ENCODE assay signal across 9 mouse cellular contexts in the genomic region with DNA sequence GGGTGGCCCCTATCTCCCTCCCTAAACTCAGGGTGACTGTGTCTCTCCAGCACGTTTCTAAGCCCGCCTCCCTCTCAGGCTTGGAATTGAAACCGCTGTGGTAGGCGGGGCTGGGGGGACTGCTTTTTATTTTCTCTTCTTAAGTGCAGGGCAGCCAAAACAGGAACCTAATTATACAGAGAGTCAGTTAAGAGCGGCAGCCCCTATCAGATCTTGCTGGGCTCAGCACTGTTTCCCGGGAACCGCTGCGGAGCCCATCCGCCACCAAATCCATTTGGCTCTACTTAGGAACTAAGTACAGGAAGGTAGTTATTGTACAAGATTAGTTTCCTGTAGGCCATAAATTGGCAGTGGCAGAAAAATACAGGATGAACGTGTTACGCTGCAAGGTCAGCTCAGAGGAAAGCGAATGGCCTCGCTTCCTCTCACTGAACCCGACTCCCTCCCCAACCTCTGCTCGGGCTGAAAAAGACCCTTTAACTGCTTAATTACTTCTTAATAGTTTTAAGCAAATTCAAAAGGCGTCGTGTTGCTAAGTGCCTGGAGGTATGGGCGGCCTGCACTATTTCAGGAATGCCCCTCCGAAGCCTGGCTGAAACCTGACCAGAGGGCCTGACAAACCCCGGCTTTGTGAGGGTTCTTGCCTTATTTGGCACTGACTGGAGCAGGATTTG.
A peak's percentile ranks its signal among the peaks of the same experiment; 100 is the strongest.
DNase-seq lines count a peak whose midpoint lies in the region; ATAC-seq lines count a peak whose summit lies in the region.
"Had no signal": no experiment of that assay in that cellular context is flagged by ENCODE, and none has a peak within 500 bp of the region (broad histone marks: within the 10 kb centered on the region; RNA-seq: fewer than 3 reads in every experiment).

No protein-coding gene starts in this region.

- no peaks in the 10 kb centered on the region for H3K9me3 ChIP-seq in forebrain, embryonic 13.5 days (replicated peaks)
- H3K9me3 ChIP-seq in hindbrain, embryonic 11.5 days (ENCODE audit: control insufficient read depth, low read length), result no peaks in the 10 kb centered on the region
- no peaks in the 10 kb centered on the region for H3K9me3 ChIP-seq in limb, embryonic 11.5 days (ENCODE audit: control insufficient read depth, low read length)
- no peaks in the 10 kb centered on the region for H3K9me3 ChIP-seq in midbrain, embryonic 11.5 days (ENCODE audit: control insufficient read depth, low read length)
- H3K9me3 ChIP-seq in stomach, embryonic 16.5 days (replicated peaks; ENCODE audit: control insufficient read depth, low read length), result no peaks in the 10 kb centered on the region

- 1% methylated on average over 20 of the region's 20 CpGs for WGBS in forebrain, embryonic 13.5 days
- under 1% methylated on average over 20 of the region's 20 CpGs for WGBS in hindbrain, embryonic 11.5 days
- WGBS in limb, embryonic 11.5 days, result 0% methylated on average over 20 of the region's 20 CpGs
- WGBS in midbrain, embryonic 11.5 days, result under 1% methylated on average over 20 of the region's 20 CpGs
- WGBS in stomach, embryonic 16.5 days, result 10% methylated on average over 20 of the region's 20 CpGs

- H3K4me1 ChIP-seq in forebrain, embryonic 13.5 days, result peaks cover 87% of the 10 kb centered on the region
- H3K4me1 ChIP-seq in hindbrain, embryonic 11.5 days (replicated peaks; ENCODE audit: control insufficient read depth, insufficient read depth, low read length), result peaks cover 39% of the 10 kb centered on the region
- peaks cover 52% of the 10 kb centered on the region for H3K4me1 ChIP-seq in limb, embryonic 11.5 days (ENCODE audit: control insufficient read depth, insufficient read depth, low read length)
- peaks cover 77% of the 10 kb centered on the region for H3K4me1 ChIP-seq in midbrain, embryonic 11.5 days (ENCODE audit: control insufficient read depth, insufficient read depth, low read length)
- H3K4me1 ChIP-seq in stomach, embryonic 16.5 days (ENCODE audit: control insufficient read depth, insufficient read depth, low read length), result peaks cover 60% of the 10 kb centered on the region

- peak overlapping the region; percentile 49 for H3K4me2 ChIP-seq in forebrain, embryonic 13.5 days
- H3K4me2 ChIP-seq in hindbrain, embryonic 11.5 days (replicated peaks; ENCODE audit: low read depth, low read length), result peak overlapping the region; percentile 15; the same call in 1 of the 2 replicates
- H3K4me2 ChIP-seq in limb, embryonic 11.5 days (ENCODE audit: low read depth, severe bottlenecking), result peak overlapping the region; percentile 48
- H3K4me2 ChIP-seq in midbrain, embryonic 11.5 days, result peak overlapping the region; percentile 36
- peak overlapping the region; percentile 40 for H3K4me2 ChIP-seq in stomach, embryonic 16.5 days (ENCODE audit: low read depth, low read length)

- no peak overlapping the region for H3K4me3 ChIP-seq in forebrain, embryonic 13.5 days
- no peak overlapping the region for H3K4me3 ChIP-seq in hindbrain, embryonic 11.5 days (ENCODE audit: low read depth, low read length)
- H3K4me3 ChIP-seq in limb, embryonic 11.5 days (ENCODE audit: low read depth, low read length), result no peak overlapping the region
- H3K4me3 ChIP-seq in midbrain, embryonic 11.5 days (ENCODE audit: low read depth, low read length), result no peak overlapping the region
- H3K4me3 ChIP-seq in stomach, embryonic 16.5 days (replicated peaks; ENCODE audit: low read length), result no peak overlapping the region

- intact Hi-C loops in gastrocnemius, postnatal 36 days (cut with DNase I), result no loop called here

- peak overlapping the region; percentile 48 for H3K27ac ChIP-seq in forebrain, embryonic 13.5 days
- H3K27ac ChIP-seq in hindbrain, embryonic 11.5 days (ENCODE audit: low read depth, low read length), result peak overlapping the region; percentile 77
- H3K27ac ChIP-seq in limb, embryonic 11.5 days (replicated peaks; ENCODE audit: low read depth, low read length), result peak overlapping the region; percentile 97
- H3K27ac ChIP-seq in midbrain, embryonic 11.5 days (ENCODE audit: low read depth, low read length), result peak overlapping the region; percentile 90
- H3K27ac ChIP-seq in stomach, embryonic 16.5 days (ENCODE audit: low read length), result peak overlapping the region; percentile 85

- peaks cover 28% of the 10 kb centered on the region for H3K27me3 ChIP-seq in forebrain, embryonic 13.5 days
- no peaks in the 10 kb centered on the region; the same call in 1 of the 2 replicates for H3K27me3 ChIP-seq in hindbrain, embryonic 11.5 days (ENCODE audit: control insufficient read depth, insufficient read depth, low read length)
- H3K27me3 ChIP-seq in limb, embryonic 11.5 days (ENCODE audit: control insufficient read depth, insufficient read depth, low read length), result no peaks in the 10 kb centered on the region
- H3K27me3 ChIP-seq in midbrain, embryonic 11.5 days (ENCODE audit: control insufficient read depth, insufficient read depth, low read length), result no peaks in the 10 kb centered on the region; the same call in 1 of the 2 replicates
- H3K27me3 ChIP-seq in stomach, embryonic 16.5 days (ENCODE audit: control insufficient read depth, insufficient read depth, low read length), result no peaks in the 10 kb centered on the region
- H3K27me3 ChIP-seq: Patski had no signal

- DNase-seq in gastrocnemius, adult 18-20 months (ENCODE audit: low spot score), result peak; percentile 60
- no peak for DNase-seq in gastrocnemius, postnatal 36 days
- peak; percentile 65 to 86 for DNase-seq in adrenal gland, adult (ENCODE audit: inconsistent age in 2 of 2, low spot score in 1 of 2)
- DNase-seq in hindbrain, embryonic 11.5 days (ENCODE audit: low spot score), result peak; percentile 73
- peak; percentile 87 for DNase-seq in limb, embryonic 11.5 days (ENCODE audit: low spot score)
- DNase-seq in midbrain, embryonic 11.5 days (ENCODE audit: low spot score, missing footprints), result peak; percentile 96

- no peaks in the 10 kb centered on the region for H3K36me3 ChIP-seq in forebrain, embryonic 13.5 days (ENCODE audit: poor library complexity, severe bottlenecking)
- H3K36me3 ChIP-seq in hindbrain, embryonic 11.5 days (ENCODE audit: control insufficient read depth, insufficient read depth, low read length), result no peaks in the 10 kb centered on the region
- H3K36me3 ChIP-seq in limb, embryonic 11.5 days (ENCODE audit: control insufficient read depth, insufficient read depth, low read length), result no peaks in the 10 kb centered on the region
- H3K36me3 ChIP-seq in midbrain, embryonic 11.5 days (ENCODE audit: control insufficient read depth, insufficient read depth, low read length), result no peaks in the 10 kb centered on the region
- no peaks in the 10 kb centered on the region for H3K36me3 ChIP-seq in stomach, embryonic 16.5 days (ENCODE audit: control insufficient read depth, insufficient read depth, low read length)

- H3K9ac ChIP-seq in forebrain, embryonic 13.5 days, result no peak overlapping the region
- H3K9ac ChIP-seq in hindbrain, embryonic 11.5 days (ENCODE audit: low read depth, low read length), result no peak overlapping the region; the same call in 1 of the 2 replicates
- 0 out of 2 replicates have a peak overlapping the region, but pooled peaks have one; percentile 13 for H3K9ac ChIP-seq in limb, embryonic 11.5 days (ENCODE audit: low read length)
- H3K9ac ChIP-seq in midbrain, embryonic 11.5 days (ENCODE audit: low read length), result peak overlapping the region; percentile 20; the same call in 1 of the 2 replicates
- peak overlapping the region; percentile 54 for H3K9ac ChIP-seq in stomach, embryonic 16.5 days (ENCODE audit: low read length)

- ATAC-seq in forebrain, embryonic 13.5 days, result peak; percentile 48
- ATAC-seq in hindbrain, embryonic 11.5 days (ENCODE audit: low FRiP score), result peak; percentile 43
- peak; percentile 42 for ATAC-seq in limb, embryonic 11.5 days (ENCODE audit: insufficient number of reproducible peaks, low FRiP score, low TSS enrichment, low read depth)
- peak; percentile 31 for ATAC-seq in midbrain, embryonic 11.5 days (ENCODE audit: low FRiP score)
- peak; percentile 18; the same call in 1 of the 2 replicates for ATAC-seq in stomach, embryonic 16.5 days (ENCODE audit: insufficient read depth, low FRiP score)
- ATAC-seq: Patski had no signal

Comparison
In these comparisons a context has a peak if more than half of its experiments do, and no peak if none do; other contexts are left out.
1. DNase-seq: peak in gastrocnemius, adult 18-20 months (single experiment), adrenal gland, adult (2 of 2), hindbrain, embryonic 11.5 days (single experiment), limb, embryonic 11.5 days (single experiment) and midbrain, embryonic 11.5 days (single experiment); none in gastrocnemius, postnatal 36 days (0 of 2).
2. H3K9ac ChIP-seq: peak in limb, embryonic 11.5 days (single experiment), midbrain, embryonic 11.5 days (single experiment) and stomach, embryonic 16.5 days (single experiment); none in forebrain, embryonic 13.5 days (single experiment) and hindbrain, embryonic 11.5 days (single experiment).
3. Peak in every context shown above with its lines, with median percentiles within 50 percentile points of each other: ATAC-seq, H3K27ac ChIP-seq and H3K4me2 ChIP-seq.